Mouse (Mus musculus) thymus, postnatal 25 days (tissue): ENCODE results near the gene Llph.
"Not testable (repeated sequence)": the region's sequence is repeated elsewhere in the genome, so short reads cannot be mapped to it uniquely, and the experiment has no call there.

Experiments
- DNase-seq: peaks from one replicate; pipeline ENCODE4 v3.0.0; 2022

Llph gene

DNA sequence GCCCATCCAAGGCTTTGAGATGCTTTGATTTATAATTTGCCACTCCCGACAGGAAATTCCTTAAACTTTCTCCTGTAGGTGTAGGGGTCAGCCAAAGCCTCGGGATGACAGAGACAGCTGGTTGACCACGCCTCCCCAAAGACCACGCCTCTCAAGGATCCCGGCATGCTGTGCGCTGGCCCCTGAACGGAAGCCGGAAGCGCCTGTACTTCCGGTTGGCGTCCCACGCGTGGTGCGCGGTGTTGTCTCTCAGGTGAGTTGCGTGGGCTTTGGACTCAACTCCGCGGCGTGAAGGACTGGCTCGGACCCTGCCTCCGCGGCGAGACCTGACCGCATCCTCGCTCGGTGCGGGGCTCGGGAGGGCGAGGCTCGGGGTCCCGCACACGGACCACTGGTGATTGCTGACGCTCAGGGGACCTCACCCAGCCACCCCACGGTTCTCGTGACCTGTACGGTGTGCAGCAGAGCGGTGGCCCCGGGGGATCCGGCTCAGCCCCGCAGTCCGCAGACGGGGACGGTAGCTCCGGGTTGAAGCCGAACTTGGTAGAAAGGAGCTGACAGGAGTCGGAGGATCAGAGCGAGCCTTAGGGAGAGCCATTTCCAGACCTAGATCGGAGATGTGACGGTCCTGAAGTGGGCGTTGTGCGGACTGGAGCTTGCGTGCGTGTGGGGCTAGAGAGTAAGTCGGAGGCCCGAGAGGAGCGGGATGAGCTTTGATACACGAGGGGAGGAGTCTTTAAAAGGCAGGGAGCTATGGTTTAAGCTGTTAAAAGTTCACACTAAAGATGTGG lies at the start of gene Llph:
Gene Llph (plus strand): TSS at position 200 of the 791 bp plus-strand sequence.
- peak; percentile 84 for DNase-seq

DNA sequence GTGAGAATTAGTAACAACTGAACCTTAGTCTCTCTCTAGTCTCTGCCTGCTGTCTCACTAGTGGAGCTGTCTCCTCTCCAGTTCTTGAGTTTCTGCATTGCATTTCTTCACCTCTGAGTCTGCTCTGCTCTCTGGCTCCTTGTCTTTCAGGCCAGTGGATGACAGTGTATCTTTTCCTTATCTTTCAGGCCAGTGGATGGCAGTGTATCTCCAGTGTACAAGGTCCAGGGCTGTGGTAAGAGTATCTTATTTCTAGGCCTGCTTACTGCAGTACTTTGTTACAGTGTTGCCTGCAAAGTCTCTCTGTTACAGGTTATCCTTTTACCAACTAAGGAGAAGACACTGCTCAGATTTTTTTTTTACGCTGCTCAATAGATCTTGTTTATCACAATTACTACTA lies 44.0 kb upstream of the Llph start:
- no peak for DNase-seq

DNA sequence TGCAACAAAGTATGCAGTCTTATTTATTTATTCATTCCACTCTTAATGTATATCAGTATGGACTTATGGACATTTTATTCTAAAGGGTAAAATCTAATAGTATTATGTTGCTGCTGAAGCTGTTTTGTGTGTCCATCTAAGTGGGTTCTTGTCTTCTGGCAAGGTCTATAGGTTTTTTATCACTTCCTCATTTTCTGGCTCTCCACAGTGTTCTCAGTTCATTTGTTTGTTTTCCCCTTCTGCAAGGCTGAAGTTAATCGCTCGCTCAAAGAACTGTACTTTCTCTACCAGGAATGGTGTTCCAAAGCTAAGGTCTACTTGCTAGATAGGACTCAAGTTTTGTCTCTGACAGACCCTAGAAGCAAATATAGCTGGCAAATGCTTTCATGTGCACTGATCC lies 43.5 kb upstream of the Llph start:
- no peak for DNase-seq

DNA sequence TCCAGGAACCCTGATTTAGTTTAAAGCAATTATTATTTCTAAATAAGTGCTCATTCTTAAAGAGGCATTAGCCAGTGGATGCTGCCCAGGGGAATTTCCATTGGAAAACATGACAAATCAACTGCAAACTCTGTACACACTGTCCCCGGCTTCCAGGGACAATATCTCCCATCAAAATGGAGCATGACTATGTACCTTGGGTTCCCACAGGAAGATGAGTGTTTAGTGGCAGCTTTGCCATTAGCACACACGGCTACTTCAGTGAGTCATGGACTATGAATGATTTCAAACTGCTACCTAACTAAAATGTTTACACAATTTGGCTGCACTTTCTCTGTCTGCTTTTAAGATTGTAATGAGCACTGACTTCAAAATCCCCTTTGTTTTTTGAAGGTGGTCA lies 38.4 kb upstream of the Llph start:
- DNase-seq, result no peak

DNA sequence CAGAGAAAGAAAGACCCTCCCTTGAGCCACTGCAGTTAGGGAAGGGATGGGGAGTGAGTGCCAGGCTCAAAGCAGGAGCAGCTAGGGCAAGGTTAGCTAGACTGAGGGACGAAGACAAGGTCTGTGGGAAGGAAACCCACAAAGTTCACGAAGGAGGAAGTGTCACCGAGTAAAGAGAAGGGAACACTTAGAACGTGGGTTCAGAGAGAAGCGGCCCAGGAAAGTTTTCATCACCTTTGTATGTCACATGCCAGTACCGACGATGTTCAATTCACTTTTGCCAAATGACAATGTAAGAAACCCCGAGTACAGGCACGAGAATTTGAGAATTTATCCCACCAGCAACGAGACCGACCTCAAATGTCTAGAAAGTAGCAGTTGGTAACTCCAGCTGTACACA lies 37.6 kb upstream of the Llph start:
- DNase-seq, result no peak

DNA sequence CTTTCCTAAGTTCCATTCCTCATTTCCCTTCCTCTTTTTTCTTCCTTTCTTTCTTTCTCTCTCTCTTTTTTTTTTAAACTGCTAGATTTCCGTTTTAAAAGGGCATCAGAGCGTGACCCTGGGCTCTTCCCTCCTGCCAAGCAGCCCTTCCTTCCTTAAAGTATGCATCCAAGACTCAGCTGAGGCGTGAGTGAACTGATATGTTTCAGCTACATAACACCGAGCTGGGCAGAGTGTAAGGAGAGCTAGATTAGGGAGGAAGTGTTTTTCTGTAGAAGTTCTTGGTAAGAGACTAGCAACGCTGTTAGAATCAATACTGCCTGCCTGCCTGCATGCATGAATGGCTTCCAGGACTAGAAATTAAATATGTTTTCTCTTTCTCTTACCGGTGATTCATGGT lies 37.1 kb upstream of the Llph start:
- DNase-seq, result no peak

DNA sequence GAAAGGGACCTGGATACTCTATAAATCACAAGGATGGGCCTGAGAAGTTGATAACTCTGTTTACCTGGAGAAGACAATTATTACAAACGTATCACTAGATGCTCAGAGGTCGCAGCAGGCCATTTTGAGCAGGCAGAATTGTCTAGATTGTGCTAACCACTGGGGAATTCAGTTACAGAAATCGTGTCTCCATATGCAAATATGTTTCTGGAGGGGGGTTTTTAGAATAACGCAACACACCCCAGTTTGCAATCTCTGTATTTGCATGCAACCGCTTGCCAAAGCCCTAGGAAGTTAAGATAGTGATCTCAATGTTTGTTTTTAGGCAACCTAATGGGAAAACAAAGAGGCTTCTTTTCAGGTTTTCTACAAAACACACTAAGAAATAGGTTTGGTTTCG lies 35.7 kb upstream of the Llph start:
- no peak for DNase-seq

DNA sequence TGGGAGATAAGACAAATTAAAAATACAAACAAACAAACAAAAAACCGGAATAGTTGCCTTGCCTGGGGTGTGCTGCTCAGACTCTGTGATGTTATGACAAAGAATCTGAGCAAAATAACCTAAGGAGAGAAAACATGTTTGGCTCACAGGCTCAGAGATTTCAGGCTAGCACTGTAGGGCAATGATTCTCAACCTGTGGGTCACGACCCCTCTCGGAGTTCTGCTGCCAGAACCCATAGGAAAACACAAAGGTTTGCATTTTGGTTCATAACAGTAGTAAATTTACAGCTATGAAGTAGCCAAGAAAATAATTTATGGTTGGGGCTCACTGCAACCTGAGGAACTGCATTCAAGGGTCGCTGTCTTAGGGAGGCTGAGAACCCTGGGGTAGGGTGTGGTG lies 34.6 kb upstream of the Llph start:
- DNase-seq, result no peak

DNA sequence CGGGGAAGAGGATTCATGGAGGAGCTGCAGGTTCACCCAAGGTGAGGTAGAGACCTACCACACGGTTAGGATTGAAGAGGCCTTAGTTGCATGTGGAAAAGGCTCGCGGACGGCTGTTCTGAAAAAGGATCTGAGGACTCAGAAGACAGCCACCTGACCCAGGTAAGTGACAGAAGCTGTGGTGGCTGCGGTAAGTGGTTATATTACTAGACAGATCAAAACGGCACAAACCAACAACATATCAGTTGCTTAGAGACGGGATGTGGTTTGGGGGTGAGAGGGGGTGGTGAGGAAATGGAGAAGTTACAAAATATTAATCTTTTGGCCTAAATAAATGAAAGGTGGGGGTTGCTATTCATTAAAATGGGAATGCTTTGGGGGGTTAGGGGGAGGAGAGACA lies 33.6 kb upstream of the Llph start:
- DNase-seq, result peak; percentile 32

DNA sequence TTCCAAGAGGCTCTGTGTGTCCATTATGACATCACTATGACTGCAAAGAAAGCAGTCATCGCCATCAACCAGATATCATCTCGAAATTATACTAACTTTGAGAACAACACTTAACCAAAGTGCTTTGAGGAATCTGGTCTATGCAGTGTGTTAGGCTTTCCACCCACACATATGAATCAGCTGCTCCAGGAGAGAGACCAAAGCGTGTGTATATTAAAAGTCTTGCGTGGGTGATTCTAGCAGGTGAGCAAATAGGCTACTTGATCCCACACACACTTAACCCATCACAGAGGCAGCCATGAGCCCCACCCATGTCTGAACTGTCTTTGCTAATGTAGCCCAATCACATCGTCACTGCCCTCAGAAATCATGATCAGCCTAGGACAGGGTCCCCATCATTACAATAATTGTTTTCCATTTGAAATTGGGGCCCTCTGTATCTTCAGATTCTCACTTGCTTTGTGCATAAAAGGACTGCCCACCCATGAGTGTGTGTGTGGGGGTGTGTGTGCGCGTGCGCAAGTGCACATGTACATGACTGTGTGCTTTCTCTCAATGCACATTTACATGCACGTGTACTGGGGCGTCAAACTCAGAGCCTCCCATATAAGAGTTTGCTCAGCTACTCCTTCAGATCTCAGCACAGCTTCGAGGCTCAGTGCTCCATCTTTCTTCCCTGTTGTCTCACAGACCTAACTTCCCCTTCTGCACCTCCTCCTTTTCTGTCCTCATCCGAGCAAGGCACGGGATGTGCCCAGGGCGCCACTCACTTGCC lies 29.6 kb upstream of the Llph start:
- no peak for DNase-seq

DNA sequence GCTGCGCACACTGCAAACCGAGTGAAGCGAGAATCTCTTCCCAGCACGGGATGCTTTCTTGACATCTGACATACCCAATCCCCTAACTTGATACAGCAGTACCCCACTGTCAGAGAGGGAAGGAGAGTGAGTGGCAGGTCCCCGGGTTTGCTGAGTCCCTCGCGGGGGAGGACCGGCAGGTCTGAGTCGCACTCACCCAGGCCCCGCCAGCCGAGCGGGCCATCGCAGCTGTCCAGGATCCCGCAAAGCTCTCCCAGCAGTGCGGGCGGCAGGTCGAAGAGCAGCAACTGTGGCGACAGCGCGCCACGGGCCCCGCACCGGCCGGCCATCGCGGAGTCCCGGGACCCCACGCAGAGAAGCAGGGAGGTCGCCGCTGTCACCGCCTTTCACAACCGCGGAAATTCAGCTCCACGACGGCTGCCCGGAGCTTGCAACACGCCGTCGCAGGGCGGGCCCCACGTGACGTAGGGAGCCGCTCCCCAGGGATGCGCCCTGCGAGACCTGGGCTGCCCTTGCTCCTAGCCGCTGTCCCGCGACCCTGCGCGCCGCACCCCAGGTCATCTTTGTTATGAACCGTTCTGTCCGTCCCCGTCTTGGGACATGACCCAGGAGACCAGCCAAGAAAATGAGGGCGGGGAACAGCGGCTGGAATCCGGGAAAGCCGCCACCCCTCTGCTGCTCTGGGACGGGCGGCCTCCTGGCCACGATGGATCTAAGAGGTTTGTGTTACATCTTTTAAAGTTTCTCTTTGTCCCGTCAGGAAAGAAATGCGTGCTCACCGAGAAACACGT lies 25.5 kb upstream of the Llph start, which contains the start of gene Tmbim4:
Gene Tmbim4 (plus strand): TSS at position 460 of the 791 bp plus-strand sequence.
- DNase-seq, result peak; percentile 64

DNA sequence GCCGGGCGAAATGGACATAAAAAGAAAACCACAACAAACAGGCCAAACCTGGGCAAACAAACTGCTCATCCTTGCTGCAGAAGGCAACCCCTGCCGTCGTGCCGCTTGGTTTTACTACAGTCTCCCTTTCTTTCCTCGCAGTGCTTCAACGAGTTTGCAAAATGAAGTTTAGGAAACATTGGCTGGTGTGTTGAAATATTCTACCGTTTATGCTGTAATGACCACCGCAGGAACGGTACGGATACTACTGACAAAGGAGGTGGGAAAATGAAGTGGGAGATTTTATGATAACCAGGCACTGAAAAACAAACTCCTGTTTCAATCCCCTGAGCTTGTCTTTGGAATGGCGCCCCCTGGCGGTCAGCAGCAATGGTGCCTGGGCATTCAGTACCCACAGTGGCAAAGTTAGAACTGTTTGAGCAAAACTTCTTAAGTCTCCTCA lies 24.9 kb upstream of the Llph start, which contains the start of gene Irak3:
Gene Irak3 (minus strand): TSS at position 170 of the 442 bp plus-strand sequence.
- DNase-seq, result peak; percentile 85

DNA sequence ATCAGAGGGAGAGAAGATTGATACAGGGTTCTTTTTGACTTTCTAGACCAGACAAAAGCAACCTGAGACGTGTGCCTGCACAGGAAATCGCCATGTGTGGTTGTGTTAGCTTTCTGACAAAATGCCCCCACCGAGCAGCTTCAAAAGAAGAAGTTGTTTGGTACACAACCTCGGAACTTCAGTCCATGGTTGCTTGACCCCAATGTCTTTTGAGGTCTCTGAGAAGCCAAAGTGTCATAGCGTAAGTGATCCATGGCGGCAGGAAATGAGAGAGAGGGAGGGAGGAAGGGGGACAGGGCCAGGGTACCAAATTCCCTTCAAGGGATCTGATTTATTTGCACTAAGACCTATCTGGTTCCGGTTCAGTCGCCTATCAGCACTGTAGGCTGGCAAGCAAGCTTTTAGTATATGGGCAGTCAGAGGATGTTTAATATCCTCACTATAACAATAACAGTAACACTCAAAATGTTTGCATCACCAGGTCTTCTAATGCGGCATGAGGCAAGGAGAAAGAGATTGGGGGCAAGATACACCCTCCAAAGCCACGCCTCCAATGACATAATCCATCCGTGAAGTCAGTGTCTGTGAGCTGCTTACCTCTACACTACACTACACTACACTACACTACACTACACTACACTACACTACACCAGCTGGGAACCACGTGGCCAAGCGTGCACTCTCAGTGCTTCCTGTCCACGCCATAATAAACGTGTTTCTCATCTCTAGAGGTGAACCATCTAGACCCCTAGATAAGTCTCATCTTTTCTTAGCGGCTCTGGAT lies 24.2 kb upstream of the Llph start:
- no peak for DNase-seq

DNA sequence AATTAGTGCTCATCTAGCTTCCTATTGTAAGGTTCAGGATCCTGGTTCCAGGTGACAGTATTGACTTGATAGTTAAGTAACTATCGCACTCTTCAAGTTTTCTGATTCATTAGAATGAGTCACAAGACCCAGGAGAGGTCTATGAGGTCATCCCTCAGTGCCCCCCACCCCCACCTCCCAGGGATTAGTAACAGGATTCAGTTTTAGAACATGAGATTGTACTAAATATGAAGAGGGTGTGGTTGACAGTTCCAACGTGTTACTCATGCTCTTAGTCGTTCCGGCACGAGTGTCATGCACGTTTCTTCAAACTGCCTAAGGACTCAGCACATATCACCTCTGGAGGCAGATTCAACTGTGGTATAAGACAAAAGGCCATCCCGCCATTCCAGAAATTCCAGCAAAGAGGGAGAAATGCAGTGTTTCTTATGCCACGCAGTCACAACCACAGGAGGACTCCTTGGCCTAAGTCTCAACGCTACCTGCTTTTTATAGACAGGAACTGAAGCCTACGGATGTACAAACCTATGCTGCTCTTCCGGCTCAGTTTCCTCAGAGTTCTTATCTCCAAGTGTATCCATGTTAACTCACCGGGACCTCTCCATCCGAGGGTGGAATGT lies 22.2 kb upstream of the Llph start:
- no peak for DNase-seq

DNA sequence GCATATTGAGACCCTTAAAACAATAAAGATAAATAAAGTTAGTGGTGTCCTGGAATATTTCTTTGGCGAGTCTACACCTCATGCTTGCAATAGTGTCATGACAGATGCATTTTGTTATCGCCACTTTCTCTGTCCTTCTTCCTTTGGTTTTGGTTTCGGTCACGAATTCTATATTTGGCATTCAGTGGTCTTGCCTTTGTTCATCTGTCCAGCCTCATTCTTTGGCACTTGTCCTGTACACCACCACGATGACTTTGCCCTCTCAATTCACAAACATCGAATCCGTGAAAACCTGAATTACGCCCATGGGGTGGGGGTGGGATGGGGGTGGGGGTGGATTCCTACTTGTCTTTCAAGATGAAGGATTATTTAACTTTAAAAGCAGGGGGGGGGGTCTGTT lies 18.9 kb upstream of the Llph start:
- no peak for DNase-seq

DNA sequence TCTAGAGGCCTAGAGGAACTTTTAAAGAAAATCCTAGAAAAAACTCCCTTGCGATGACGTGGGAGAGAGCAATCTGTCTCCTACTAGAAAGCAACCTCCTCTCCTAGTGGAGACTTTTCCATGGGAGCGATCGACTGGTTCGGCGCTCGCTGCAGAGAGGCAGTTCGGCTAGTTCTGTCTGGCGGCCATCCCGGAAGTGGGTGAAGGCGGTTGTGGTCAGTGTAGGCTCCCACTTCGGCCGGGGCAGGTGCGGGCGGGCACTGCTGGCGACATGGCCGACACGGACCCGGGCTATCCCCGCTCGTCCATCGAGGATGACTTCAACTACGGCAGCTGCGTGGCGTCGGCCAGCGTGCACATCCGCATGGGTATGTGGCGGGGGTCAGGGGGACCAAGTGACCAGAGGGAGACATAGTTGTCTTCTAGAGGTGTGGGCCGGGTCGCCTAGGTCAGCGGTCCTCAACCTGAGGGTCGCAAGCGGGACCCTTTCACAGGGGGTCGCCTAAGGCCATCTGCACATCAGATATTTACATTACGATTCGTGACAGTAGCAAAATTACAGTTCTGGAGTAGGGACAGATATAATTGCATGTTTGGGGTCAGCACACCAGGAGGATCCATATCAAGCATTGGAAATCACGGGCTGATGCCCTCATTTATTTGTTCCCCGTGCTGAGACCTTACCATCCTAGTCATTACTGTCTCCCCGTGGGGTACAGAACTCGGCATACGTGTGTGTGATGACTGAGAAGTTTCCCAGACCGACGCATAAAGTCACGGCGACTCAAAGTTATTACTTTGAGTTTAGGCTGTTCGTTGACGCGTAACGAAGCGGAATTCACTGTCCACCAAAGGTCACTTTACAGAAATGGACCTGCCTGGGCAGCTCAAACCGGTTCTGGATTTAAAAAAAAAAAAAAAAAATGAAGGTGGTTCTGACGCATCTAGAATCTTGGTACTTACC lies 18.0 kb upstream of the Llph start:
- DNase-seq, result peak; percentile 53

DNA sequence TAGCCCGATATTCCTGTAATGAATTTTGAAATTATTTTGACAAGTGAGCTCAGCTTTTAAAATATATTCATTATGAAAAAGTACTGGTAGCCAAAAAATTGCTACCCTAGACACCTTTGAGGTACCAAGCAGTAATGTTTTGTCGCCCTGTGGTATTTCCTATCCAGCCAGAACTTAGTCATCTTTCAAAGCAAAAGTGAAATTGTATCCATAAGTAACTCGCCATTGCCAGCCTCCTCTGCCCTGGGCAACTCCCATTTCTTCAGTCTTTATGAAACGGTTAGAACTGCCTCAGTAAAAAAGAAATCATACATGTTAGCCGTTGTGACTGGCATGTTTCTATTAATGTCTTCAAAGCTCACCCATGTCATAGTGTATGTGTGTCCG lies 17.3 kb upstream of the Llph start:
- no peak for DNase-seq

DNA sequence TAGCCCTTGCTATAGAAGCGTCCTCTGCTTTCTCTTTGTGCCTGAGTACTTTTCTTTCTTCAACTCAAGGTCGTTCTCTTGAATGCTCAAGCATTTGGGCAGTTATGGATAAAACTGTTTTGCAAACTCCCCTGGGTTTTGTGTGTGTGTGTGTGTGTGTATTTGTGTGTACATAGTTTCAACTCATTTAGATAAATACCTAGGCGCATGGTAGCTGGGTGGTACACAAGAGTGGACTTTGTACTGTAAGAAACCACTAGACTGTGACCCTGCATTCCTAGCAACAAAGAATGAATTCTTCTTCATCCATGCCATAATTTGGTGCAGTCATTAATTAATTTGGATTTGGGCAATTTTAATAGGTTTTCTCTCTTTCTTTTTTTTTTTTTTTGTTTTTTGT lies 16.8 kb upstream of the Llph start:
- no peak for DNase-seq

DNA sequence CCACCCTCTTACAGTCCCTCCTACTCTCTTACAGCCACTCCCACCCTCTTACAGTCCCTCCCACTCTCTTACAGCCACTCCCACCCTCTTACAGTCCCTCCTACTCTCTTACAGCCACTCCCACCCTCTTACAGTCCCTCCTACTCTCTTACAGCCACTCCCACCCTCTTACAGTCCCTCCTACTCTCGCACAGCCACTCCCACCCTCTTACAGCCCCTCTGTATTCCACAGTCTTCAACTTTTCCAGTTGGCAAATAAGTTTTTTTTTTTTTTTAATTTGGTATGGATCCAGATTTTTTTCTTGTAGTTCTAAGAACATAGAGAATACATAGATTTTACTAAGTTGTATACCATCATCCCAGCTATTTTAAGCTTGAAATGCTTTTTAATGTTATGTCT lies 9.8 kb upstream of the Llph start:
- DNase-seq, result not testable (repeated sequence)

DNA sequence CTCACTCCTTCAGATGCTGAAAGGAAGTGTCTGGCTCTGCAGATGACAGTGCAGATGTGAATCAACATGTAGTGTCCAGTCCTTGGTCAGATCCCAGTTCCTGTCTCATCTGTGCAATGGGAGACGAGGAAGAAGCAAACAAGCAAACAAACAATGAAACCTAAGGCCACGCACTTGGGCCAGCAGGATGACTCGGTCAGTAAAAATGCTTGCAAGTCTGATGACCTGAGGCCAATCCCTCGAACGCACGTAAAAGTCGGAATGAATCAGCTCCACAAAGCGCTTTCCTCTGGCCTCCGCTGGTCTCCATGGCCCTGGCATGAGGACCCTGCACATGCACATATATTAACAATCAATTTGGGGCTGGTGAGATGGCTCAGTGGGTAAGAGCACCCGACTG lies 7.9 kb upstream of the Llph start:
- DNase-seq, result no peak
